Mouse (Mus musculus) thymus, adult 2 months (tissue): ENCODE results near the gene Slc6a2.

Experiments
- CTCF ChIP-seq: fragments of 200-500 bp; IDR thresholded peaks from 2 replicates; pipeline ENCODE4 v1.5.1; 2012; ENCODE audit warnings: mild to moderate bottlenecking, control low read depth, low read length, moderate library complexity, borderline replicate concordance; ENCODE audit not compliant: control insufficient read depth, poor library complexity, insufficient read depth; ENCODE audit errors: extremely low read depth
- POLR2A ChIP-seq: fragments of 200-500 bp; IDR thresholded peaks from 2 replicates; pipeline ENCODE4 v1.6.1; 2012; ENCODE audit warnings: mild to moderate bottlenecking, low read length, control low read depth, moderate library complexity; ENCODE audit not compliant: control insufficient read depth, poor library complexity, insufficient read depth; ENCODE audit errors: extremely low read depth

DNA sequence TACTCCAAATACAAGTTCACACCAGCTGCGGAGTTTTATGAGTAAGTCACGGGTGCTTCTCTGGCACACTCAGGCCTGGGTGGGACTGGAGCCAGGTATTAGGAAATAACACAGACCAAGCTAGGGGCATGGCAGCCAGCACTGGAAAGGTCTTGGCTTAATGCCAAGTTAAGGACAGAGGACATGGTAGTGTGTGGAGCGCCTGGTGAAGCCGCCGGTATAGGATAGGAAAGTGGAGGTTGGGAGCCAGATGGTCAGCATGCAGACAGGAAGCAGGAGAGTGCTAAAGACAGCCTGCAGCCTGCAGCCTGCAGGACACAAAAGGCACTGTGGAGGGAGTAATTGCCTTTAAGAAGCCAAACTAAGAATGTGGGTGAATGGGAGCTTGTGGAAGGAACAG, 13.1 kb downstream of the Slc6a2 start:
- TF ChIP-seq POLR2A (no peak), CTCF (no peak)
